Mouse (Mus musculus) mouse trophoblast stem cell (cell line): ENCODE results near the gene Sumo2.
"Not testable (repeated sequence)": the region's sequence is repeated elsewhere in the genome, so short reads cannot be mapped to it uniquely, and the experiment has no call there.

Experiments used
- in situ Hi-C, 2 experiments: fragments of 300-500 bp; cut with MseI, MboI; formaldehyde crosslinking; loops; 2 replicates in 1 of 2; 3 replicates in 1 of 2; pipeline ENCODE4 v1.15.1; 2025

Gene Sumo2

GRCm38 (mm10) chr11:115536038-115536681 is at the start of gene Sumo2:
Gene Sumo2 (minus strand): TSS chr11:115536276.
- in situ Hi-C loops = no loop called here

DNA sequence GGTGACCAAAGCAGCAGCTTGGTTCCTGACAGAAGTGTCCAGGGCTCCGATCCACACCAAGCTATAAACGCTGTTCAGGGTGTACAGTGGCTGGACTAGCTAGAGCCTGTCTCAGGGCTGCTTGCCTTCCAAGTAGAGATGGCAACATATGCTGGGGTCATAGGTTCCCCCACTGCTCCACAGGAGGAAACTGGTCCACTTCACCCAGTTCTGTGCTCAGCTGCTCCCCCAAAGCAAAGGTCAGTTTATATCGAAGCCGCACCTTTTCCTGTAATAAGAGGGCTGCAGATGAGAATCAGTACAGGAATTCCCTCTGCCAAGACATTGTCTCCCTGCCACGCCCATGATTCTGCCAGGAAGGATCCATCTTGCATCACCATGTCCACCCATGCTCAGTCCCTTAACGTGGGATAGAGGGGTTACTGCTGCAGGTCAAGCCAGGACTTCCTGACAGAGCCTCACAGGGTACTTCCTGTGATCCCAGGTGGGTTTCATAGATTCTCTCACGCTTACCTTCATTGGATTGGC is 49.6 kb upstream of the Sumo2 start:
- in situ Hi-C loops = no loop called here

DNA sequence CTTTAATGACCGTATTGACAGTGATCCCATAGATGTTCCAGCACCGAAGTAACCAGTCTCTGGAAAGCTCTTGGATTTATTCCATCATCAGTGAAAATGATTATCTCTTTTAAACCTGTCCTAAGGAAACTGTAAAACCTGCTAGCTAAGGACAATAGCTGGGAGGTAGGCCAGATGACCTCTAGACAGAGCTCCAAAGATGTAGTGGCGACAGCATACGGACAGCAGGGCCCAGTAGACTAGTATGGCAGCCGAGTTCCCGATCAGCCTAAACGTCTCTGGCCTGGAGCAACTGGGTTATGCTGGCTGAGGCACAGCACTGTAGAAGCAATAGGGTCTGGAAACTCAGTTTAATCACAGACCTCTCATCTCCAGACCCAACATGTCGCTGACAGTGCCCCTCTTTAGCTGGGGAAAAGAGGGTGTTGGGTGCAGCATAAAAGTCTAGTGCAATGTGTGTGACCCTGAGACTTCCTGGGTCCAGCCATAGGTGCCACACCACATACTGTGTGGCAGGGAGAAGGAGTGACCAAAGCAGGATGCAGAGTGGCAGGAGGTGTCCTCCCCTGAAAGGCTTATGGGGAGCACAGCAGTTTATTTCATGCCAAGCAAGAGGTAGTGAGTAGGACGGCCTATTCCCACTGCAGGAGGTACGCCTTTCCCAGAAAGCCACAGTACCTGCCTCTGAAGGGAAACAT is 48.4 kb upstream of the Sumo2 start:
- in situ Hi-C loops = no loop called here

DNA sequence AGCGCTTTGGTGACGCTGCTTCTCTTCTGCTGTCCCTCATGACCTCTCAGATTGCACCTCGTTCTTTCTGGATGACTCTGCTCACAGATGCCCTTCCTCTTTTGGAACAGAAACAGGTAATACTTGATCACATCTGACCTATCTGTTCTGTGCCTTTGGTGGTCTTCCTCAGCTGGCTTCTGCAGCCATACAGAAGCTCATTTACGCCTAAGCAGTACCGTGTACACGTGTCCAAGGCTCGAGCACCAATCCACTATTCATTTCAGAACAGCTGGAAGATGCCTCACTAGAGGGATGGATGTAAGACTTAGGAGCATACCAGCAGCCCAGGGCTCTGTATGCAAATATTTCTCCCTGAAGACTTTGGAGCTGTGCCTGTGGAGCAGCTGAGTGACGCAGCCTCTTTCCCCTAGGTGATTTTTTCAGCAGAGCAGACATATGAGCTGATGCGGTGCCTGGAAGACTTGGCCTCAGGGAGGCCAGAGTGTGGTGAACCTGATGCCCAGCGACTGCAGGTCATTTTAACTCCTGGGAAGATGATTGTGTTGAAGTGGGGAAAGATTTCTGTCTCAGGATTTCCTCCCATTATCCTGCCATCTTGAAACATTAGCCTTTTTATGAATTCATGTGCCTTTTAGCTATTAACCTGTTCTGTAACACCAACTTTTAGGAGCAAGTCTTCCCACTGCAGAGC is 47.0 kb upstream of the Sumo2 start:
- in situ Hi-C loops = no loop called here

GRCm38 (mm10) chr11:115579080-115579479 is 43.0 kb upstream of the Sumo2 start:
- in situ Hi-C loops = no loop called here

DNA sequence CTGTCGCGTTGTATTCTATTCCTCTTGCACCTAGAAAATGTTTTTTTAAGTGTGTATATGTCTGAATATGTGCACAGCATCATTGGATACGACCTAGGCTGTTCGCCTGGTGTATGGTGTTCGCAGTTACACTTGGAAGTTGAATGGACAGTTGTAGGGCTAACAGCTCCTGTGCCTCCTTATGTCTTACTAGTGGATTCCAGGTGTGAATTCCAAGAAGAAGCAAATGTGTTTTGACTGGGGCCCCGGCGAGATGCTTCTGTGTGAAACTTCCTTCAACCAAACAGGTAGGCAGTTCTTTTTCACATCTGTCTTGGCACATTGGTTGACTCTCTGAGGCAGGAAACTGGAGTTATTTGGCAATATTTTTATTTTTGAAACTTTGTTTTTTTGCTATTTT is 28.9 kb upstream of the Sumo2 start:
- in situ Hi-C loops = no loop called here

- in situ Hi-C loops = no loop called here
Measured at GRCm38 (mm10) chr11:115564064-115564809, 28.2 kb upstream of the Sumo2 start, which contains the start of gene Nup85. Gene Nup85 (plus strand): TSS chr11:115564434.

- in situ Hi-C loops = no loop called here
Measured at GRCm38 (mm10) chr11:115563406-115563805, 27.3 kb upstream of the Sumo2 start.

DNA sequence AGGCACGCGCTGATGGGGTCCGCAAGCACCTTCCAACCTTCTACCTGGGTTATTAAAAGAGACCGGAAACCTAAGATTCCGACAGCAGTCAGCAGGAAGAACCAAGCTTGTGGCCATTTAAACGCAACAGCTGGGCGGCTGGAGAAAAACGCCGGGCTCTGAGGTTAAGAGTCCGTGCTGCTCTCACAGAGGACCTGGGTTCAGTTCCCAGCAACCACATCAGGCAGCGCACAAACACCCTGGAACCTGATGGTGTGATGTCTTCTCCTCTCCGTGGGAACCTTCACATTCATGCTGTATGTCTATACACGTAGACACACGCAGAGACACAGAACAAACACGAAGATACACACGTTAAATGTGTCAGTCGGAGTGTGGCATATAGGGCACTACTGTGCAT is 19.6 kb upstream of the Sumo2 start:
- in situ Hi-C loops = no loop called here

GRCm38 (mm10) chr11:115552783-115553182 is 16.7 kb upstream of the Sumo2 start:
- in situ Hi-C loops = no loop called here

- in situ Hi-C loops = no loop called here
Measured at GRCm38 (mm10) chr11:115543571-115543970, 7.5 kb upstream of the Sumo2 start.

- in situ Hi-C loops = no loop called here
Measured at GRCm38 (mm10) chr11:115538045-115538444, 2.0 kb upstream of the Sumo2 start.

DNA sequence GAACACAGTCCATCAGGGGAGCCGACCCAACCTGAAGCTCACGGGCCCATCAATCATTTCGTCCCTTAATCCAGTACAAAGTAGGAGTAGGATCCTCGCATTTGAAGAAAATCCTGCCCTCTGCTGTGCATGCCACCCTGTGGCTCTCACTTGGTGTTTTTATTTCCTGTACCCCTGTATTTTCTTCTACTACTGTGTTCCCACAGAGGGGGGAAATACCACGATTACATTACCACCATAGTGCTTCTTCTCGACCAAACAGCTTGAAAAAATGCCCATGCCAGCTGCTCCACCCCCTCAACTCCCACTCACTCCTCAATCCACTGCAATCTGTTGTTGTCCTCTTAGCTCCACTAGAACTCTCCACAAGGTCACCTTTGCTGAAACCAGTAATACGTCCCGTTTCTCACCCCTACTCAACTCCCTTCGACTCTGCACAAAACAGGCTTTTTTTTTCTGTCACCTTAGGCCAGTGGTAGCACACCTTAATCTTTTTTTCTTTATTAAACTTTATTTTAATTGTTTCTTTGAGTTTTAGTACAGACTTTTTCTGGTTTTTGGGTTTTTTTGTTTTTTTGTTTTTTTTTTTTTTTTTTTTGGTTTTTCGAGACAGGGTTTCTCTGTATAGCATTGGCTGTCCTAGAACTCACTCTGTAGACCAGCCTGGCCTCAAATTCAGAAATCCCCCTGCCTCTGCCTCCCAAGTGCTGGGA is 936 bp upstream of the Sumo2 start:
- in situ Hi-C loops = no loop called here

DNA sequence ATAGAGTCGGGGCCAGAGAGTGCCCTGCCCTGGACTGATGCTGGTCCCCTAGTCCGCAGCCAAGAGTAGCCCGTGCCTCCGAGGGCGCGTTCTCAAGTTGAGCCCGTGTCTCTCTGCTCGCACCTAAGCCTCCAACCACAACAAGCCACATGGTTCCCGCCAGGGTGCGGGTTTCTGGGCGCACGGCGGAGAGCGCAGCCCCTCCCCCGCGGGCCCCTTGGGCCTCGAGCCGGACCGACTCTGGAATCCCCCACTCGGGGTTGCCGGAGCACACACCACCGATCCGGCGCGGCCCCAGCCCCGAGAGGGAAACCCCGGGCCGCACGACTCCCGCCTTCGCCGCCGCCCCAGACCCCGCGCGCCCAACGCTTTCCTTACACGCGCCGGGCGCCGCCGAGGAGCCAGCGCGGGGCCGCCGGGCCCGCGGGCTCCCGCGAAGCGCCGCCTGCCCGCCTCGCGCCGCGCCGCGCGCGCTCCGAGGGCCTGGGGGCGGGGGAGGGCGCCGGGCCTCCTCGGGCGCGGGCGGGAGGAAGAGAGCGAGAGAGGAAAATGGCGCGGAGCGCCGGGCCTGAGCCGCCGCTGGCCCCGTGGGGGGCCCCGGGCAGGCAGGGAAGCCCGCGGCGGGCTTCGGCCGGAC is 557 bp downstream of the Sumo2 start:
- in situ Hi-C loops = no loop called here

DNA sequence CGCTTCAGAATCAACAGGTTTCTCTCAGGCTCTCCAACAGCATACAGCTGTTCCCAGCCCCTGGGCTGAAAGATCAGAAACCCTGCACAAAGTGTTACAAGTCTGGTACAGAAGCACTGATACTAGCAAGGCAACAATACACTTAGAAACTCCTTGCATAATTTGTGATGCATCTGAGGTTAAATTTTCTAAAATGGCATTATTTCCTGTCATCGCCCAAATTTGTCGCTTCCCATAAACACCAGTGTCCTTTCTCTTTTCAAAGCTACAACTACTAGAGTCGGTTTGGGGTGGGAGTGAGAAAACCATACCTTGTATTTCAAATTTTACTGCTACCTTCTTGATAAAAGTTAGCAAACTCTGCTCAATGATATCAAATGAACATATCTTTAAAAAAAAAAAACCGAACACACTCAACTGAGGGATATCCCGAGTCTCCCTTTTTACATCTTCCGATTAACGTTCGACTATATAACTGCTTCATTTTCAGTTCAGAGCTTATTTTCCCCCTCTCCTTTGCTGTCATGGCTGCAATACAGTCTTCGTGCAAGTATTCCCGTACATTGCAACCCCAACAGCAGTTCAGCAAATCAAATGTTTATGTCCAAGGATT is 1.2 kb downstream of the Sumo2 start:
- in situ Hi-C loops = no loop called here

DNA sequence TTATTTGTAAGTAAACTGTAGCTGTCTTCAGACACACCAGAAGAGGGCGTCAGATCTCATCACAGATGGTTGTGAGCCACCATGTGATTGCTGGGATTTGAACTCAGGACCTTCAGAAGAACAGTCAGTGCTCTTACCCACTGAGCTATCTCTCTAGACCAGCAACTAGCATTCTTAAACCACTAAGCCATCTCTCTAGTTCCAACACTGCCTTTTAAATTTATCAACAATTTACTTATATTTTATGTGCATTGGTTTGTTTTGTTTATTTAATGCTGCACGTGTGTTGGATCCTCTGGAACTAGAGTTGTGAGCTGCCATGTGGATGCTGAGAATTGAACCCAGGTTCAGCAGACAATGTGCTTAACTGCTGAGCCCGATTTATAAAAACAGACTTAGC is 9.6 kb downstream of the Sumo2 start:
- in situ Hi-C loops = not testable (repeated sequence)

GRCm38 (mm10) chr11:115522703-115523102 is 13.4 kb downstream of the Sumo2 start:
- in situ Hi-C loops = no loop called here

GRCm38 (mm10) chr11:115522238-115522637 is 13.8 kb downstream of the Sumo2 start:
- in situ Hi-C loops = no loop called here

GRCm38 (mm10) chr11:115521080-115521479 is 15.0 kb downstream of the Sumo2 start:
- in situ Hi-C loops = no loop called here

DNA sequence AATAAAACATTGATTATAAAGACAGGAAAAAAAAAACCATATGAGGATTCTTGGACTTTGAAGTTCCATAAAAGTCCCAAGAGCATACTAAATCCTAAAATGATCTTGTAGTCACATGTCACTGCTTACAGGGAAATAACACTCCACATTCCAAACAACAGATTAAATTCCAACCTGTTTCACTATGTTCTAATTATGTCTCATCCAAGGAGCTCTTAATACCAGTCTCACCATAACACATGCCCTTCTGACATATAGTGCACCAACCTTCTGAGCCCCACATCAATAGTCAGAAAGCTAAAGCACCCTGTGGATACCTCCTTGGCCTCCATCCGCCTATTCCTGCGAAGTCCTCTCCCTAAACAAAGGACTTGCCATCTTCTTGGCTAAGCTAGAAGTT is 15.9 kb downstream of the Sumo2 start:
- in situ Hi-C loops = no loop called here
